Mouse (Mus musculus) embryonic facial prominence, embryonic 11.5 days (tissue): ENCODE data around the gene Tmem56. TPM values are rescaled to one million over a fixed set of nuclear protein-coding genes. Genes with fewer than 3 reads are reported as not detected.
A peak's percentile ranks its signal among the peaks of the same experiment; 100 is the strongest.

ENCODE experiments used
- ATAC-seq: fragments of 200-750 bp; cut with Nextera tagmentation; replicated peaks from 2 replicates; pipeline ENCODE4 v1.8.0; 2017; ENCODE audit warnings: low read depth; ENCODE audit not compliant: insufficient number of reproducible peaks, low FRiP score, low TSS enrichment
- DNase-seq: peaks from one replicate; pipeline ENCODE4 v3.0.0-alpha.2; 2015; ENCODE audit warnings: low spot score
- H3K27ac ChIP-seq: fragments of 300-500 bp; sonication (generic); replicated peaks from 2 replicates; pipeline ENCODE4 v1.5.1; 2014; ENCODE audit warnings: mild to moderate bottlenecking, low read depth, low read length, control low read depth
- H3K27me3 ChIP-seq: fragments of 300-500 bp; sonication (generic); 2 replicates; pipeline ENCODE4 v1.6.1; 2014; ENCODE audit warnings: mild to moderate bottlenecking, low read length, moderate library complexity, mixed read lengths; ENCODE audit not compliant: control insufficient read depth, insufficient read depth
- H3K36me3 ChIP-seq: fragments of 300-500 bp; sonication (generic); replicated peaks from 2 replicates; pipeline ENCODE4 v1.6.1; 2014; ENCODE audit warnings: low read depth, mild to moderate bottlenecking, low read length, moderate library complexity, mixed read lengths; ENCODE audit not compliant: control insufficient read depth, insufficient read depth
- H3K4me1 ChIP-seq: fragments of 300-500 bp; sonication (generic); 2 replicates; pipeline ENCODE4 v1.6.1; 2014; ENCODE audit warnings: low read length, mixed read lengths; ENCODE audit not compliant: control insufficient read depth, insufficient read depth
- H3K4me2 ChIP-seq: fragments of 300-500 bp; sonication (generic); 2 replicates; pipeline ENCODE4 v1.6.1; 2014; ENCODE audit warnings: low read depth, mild to moderate bottlenecking, control low read depth, low read length, moderate library complexity
- H3K4me3 ChIP-seq: fragments of 300-500 bp; sonication (generic); 2 replicates; pipeline ENCODE4 v1.5.1; 2014; ENCODE audit warnings: low read depth, low read length, control low read depth
- H3K9ac ChIP-seq: fragments of 300-500 bp; sonication (generic); replicated peaks from 2 replicates; pipeline ENCODE4 v1.6.1; 2014; ENCODE audit warnings: mild to moderate bottlenecking, control low read depth, low read length
- H3K9me3 ChIP-seq: fragments of 300-500 bp; sonication (generic); replicated peaks from 2 replicates; pipeline ENCODE4 v1.6.1; 2016; ENCODE audit warnings: mild to moderate bottlenecking, low read length, inconsistent platforms, mixed read lengths; ENCODE audit not compliant: control insufficient read depth
- WGBS: fragments of 180-500 bp; shearing (Covaris S2); extraction: QIAGEN DNeasy Blood & Tissue Kit; methylation state at CpG from one replicate; pipeline ENCODE4 v1.1.7; 2014; 5-methylcytosine and 5-hydroxymethylcytosine counted together
- polyA plus RNA-seq: library from polyadenylated mRNA; unstranded; fragments of >200 nt; fragmentation: Nextera tagmentation; extraction: Ambion mirVana; gene quantifications from 2 replicates; pipeline ENCODE4 v1.2.1, GENCODE M21; 2014

The Tmem56 gene
- polyA plus RNA-seq, 1 experiment from 2014 or later = 0.90 TPM

DNA sequence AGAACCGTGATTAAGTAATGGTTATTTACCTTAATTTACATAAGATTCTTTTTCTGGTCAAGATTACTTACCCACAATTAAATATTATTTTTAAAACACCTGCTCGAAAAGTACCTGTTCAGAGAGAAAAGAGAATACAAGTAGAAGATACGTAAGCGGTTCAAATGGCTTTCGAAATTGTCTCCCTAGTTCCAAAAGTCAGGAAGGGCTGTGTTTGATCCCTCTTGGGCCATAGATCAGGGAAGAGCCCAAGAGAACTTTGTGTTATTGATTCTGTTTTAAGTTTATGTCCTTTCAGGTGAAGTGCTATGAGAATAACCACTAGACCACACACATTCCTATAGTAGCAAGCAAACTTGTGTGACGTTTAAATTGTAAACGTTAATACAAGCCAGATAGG lies 95.4 kb downstream of the Tmem56 start:
- no peak overlapping the region for H3K9ac ChIP-seq
- H3K4me3 ChIP-seq = no peak overlapping the region
- H3K4me1 ChIP-seq = no peaks in the 10 kb centered on the region
- 88% methylated on average over 7 of the region's 7 CpGs for WGBS
- H3K9me3 ChIP-seq = no peaks in the 10 kb centered on the region
- ATAC-seq = no peak
- no peaks in the 10 kb centered on the region for H3K27me3 ChIP-seq
- H3K4me2 ChIP-seq = no peak overlapping the region
- H3K36me3 ChIP-seq = no peaks in the 10 kb centered on the region
- no peak for DNase-seq
- H3K27ac ChIP-seq = no peak overlapping the region

DNA sequence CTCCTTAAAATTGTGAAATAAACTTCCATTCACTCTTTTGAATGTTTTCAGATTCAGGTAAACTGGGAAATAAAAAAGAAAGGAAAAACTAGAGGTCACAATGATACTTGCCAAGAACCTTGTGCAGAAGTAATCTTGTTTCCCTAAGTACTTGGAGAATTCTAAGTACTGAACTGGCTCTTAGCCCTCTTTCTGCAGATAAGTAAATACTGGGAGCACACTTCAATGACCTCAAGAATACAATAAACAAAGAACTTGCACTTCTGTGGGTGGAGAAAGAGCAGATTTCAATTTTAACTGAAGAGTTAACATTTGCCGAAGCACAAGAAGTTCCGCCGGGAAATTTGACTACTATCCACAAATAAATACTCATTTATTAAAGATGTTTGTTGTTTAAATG lies 96.0 kb downstream of the Tmem56 start:
- Histone ChIP-seq H3K4me1 (no peaks in the 10 kb centered on the region), H3K9me3 (no peaks in the 10 kb centered on the region), H3K27ac (no peak overlapping the region), H3K36me3 (no peaks in the 10 kb centered on the region), H3K4me2 (no peak overlapping the region), H3K4me3 (no peak overlapping the region), H3K9ac (no peak overlapping the region), H3K27me3 (no peaks in the 10 kb centered on the region)
- 85% methylated on average over 3 of the region's 3 CpGs for WGBS
- ATAC-seq (no peak), DNase-seq (no peak)

DNA sequence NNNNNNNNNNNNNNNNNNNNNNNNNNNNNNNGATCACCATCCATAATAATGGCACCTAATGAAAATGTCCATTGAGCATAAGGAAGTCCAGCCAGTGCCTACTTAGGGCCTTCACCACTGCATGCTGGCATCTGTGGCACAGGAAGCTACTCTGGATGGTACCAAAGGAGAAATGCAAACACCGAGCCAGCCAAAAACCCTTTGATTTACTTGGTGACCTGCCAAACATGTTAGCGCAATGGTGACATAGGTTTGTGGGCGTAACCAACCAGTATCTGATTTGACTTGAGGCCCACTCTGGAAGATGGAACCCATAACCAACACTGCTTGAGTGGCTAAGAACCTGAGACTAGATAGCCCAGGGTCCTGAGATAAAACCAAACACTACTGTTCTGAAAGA lies 97.7 kb downstream of the Tmem56 start:
- Histone ChIP-seq H3K4me1 (no peaks in the 10 kb centered on the region), H3K27me3 (no peaks in the 10 kb centered on the region), H3K9me3 (no peaks in the 10 kb centered on the region), H3K27ac (no peak overlapping the region), H3K4me3 (no peak overlapping the region), H3K4me2 (no peak overlapping the region), H3K36me3 (no peaks in the 10 kb centered on the region), H3K9ac (no peak overlapping the region)
- DNase-seq = no peak
- WGBS = 95% methylated on average over 3 of the region's 3 CpGs
- ATAC-seq = no peak

DNA sequence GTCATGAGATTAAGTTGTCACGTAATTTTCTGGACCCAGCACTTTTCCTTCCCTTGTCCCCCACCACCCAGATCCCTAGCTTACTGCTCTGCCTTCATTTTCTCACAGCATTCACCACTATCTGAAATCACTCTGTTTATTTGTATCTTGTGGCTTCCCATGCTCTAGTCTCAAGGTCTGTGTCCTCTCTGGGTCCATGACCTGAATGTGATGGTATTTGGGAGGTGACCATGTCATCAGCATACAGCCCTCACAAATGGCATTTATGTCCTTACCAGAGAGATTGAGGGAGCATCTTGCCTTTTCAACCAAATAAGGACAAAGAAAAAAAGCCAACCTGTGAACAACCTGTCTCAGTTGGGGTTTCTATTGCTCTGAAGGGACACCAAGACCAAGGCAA lies 106.9 kb downstream of the Tmem56 start:
- Histone ChIP-seq H3K4me2 (no peak overlapping the region), H3K36me3 (no peaks in the 10 kb centered on the region), H3K4me3 (no peak overlapping the region), H3K9me3 (no peaks in the 10 kb centered on the region), H3K9ac (no peak overlapping the region), H3K27me3 (no peaks in the 10 kb centered on the region), H3K4me1 (no peaks in the 10 kb centered on the region), H3K27ac (no peak overlapping the region)
- WGBS = 92% methylated on average over 1 of the region's 1 CpGs
- ATAC-seq (no peak), DNase-seq (no peak)

DNA sequence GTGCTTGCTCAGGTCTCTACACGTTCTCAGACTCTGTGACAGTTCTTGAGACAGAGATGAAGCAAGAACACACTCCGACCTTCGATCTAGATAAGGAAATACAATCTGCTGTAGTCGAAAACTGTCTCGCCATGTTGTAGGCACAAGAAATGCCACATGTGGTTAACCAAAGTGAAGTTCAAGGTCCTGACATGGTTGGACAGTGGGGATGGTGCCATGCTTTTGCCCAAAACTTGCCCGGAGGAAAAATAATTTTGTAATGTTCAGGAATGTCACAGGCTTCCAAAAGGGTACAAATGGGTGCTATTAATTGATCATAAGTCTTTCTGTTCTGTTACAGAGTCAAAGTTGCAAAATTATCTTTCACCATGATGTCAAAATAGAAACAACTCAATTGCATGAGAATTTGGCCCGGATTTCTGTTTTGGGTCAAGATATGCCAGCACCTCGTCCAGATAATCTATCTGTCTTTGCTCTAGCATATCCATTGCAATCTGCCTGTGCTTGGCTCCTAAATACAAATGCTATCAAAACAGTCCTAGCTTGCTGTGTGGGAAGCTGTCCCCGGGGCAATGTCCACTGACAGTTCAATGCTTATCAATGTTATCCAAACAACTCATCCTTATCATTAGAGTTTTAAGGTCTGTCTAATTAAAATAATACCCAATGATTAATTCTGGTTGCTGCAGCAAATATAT lies 108.5 kb downstream of the Tmem56 start:
- Histone ChIP-seq H3K36me3 (no peaks in the 10 kb centered on the region), H3K27ac (no peak overlapping the region), H3K4me2 (no peak overlapping the region), H3K4me1 (no peaks in the 10 kb centered on the region), H3K27me3 (no peaks in the 10 kb centered on the region), H3K9ac (no peak overlapping the region), H3K4me3 (no peak overlapping the region), H3K9me3 (no peaks in the 10 kb centered on the region)
- no peak for ATAC-seq
- WGBS = 79% methylated on average over 9 of the region's 9 CpGs
- no peak for DNase-seq

DNA sequence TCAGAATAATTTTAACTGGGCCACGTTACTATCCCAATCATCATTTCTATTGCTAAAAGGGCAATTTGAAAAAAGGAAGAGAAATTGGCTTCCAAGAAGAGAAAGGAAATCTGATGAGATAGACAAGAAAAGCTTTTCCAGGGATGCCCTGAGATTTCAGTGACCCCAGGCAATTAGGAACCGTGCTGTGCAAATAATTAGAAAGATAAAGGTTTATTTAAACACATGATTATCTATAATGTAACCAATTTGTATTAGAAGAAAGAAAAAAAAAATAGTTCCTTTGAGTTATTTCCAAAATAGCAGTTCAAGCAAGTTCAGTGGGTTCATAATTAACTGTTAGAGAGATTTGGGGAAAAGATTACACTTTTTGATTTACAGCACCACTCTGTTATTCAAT lies 110.2 kb downstream of the Tmem56 start:
- no peaks in the 10 kb centered on the region for H3K27me3 ChIP-seq
- H3K9ac ChIP-seq = no peak overlapping the region
- no peak overlapping the region for H3K4me2 ChIP-seq
- H3K9me3 ChIP-seq = no peaks in the 10 kb centered on the region
- WGBS = 76% methylated on average over 2 of the region's 2 CpGs
- H3K4me1 ChIP-seq = no peaks in the 10 kb centered on the region
- H3K4me3 ChIP-seq = no peak overlapping the region
- DNase-seq (no peak), ATAC-seq (no peak)
- H3K27ac ChIP-seq = no peak overlapping the region
- no peaks in the 10 kb centered on the region for H3K36me3 ChIP-seq

DNA sequence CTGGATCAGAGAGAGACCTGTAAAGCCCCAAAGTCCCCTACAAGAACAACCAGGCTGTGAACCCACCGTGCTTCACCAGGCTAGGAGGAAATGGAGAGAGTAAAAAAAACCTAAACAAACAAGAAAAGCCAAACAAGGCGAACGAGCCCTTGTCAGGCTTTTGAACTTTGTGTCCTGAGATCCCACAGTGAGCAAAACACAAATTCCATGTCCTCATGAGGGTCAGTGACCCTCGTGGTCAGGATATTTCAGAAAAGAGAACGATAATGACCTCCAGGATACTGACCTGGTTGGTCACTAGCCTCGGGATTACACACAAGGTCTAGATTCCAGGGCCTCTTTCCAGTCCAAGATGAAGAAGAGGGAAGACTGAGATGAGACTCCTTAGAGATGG lies 111.0 kb downstream of the Tmem56 start:
- Histone ChIP-seq H3K9me3 (no peaks in the 10 kb centered on the region), H3K4me2 (peak overlapping the region; percentile 67), H3K4me1 (no peaks in the 10 kb centered on the region), H3K27me3 (no peaks in the 10 kb centered on the region), H3K4me3 (peak overlapping the region; percentile 56), H3K27ac (no peak overlapping the region), H3K36me3 (no peaks in the 10 kb centered on the region; the same call in 1 of the 2 replicates), H3K9ac (no peak overlapping the region)
- ATAC-seq = no peak
- WGBS = 50% methylated on average over 6 of the region's 6 CpGs
- DNase-seq = no peak

DNA sequence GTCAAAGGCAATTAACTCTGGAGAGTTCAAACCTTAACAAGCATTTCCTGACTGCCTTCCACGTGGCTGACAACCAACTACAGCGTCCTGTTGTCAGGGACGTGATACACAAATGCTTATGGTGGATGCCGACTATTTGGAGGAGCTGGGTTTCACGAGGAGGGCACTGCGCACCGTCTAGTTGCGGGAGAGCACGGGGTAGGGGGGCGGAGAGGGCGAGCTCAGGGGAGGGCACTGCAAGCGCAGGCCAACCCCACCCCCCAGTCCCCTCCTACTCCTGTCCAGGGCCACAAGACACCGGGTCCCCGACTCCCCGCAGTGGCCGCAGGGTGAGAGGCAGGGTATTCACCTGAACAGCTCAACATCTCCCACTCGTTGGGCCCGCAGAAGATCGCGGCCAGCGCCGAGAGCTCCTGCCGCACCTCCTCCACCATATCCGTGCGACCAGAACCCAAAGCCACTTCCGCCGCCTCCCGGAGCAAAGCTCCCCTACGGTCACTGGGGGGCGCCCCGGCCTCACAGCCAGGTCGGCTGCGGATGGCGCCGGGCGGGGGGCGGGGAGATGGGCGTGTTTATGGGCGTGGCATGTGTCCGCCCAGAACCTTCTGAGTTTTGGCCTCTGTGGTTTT lies 111.5 kb downstream of the Tmem56 start, which contains the start of gene Rwdd3:
Gene Rwdd3 (minus strand): TSS at position 453 of the 629 bp plus-strand sequence.
- Histone ChIP-seq H3K4me2 (peak within 1 kb of the TSS; percentile 67), H3K27ac (0 out of 2 replicates have a peak within 1 kb of the TSS, but pooled peaks have one; percentile 30), H3K27me3 (no peaks in the 10 kb centered on the region), H3K4me3 (peak within 1 kb of the TSS; percentile 56), H3K4me1 (no peaks in the 10 kb centered on the region), H3K9ac (peak within 1 kb of the TSS; percentile 73), H3K36me3 (no peaks in the 10 kb centered on the region; the same call in 1 of the 2 replicates), H3K9me3 (no peaks in the 10 kb centered on the region)
- ATAC-seq = peak; percentile 93
- peak; percentile 95 for DNase-seq
- under 1% methylated on average over 40 of the region's 40 CpGs for WGBS
